In genomic region chrX:16860244-16860643, GRCm38 (mm10) we compare ENCODE assay signal across 12 mouse cellular contexts. TPM values are rescaled to one million over a fixed set of nuclear protein-coding genes. Genes with fewer than 3 reads are reported as not detected.
DNase-seq lines count a peak whose midpoint lies in the region; ATAC-seq and TF ChIP-seq lines count a peak whose summit lies in the region.
"Had no signal": no experiment of that assay in that cellular context is flagged by ENCODE, and none has a peak within 500 bp of the region (broad histone marks: within the 10 kb centered on the region; RNA-seq: fewer than 3 reads in every experiment).

No protein-coding gene starts in this region.

- H3K4me2 ChIP-seq in kidney, postnatal 0 days (ENCODE audit: low read length), result no peak overlapping the region
- no peak overlapping the region for H3K4me2 ChIP-seq in lung, postnatal 0 days (replicated peaks; ENCODE audit: low read depth, low read length)
- H3K4me2 ChIP-seq in forebrain, embryonic 12.5 days, result no peak overlapping the region
- H3K4me2 ChIP-seq: limb, embryonic 12.5 days had no signal

- H3K27me3 ChIP-seq in kidney, postnatal 0 days (ENCODE audit: insufficient read depth, low read length), result no peaks in the 10 kb centered on the region
- no peaks in the 10 kb centered on the region for H3K27me3 ChIP-seq in MEL (ENCODE audit: control insufficient read depth in 1 of 2, insufficient read depth in 2 of 2, low read length in 2 of 2)
- no peaks in the 10 kb centered on the region for H3K27me3 ChIP-seq in lung, postnatal 0 days (replicated peaks; ENCODE audit: insufficient read depth, low read length)
- no peaks in the 10 kb centered on the region for H3K27me3 ChIP-seq in forebrain, embryonic 12.5 days
- H3K27me3 ChIP-seq: limb, embryonic 12.5 days had no signal

- peak; percentile 10 for TF ChIP-seq RAD21 in MEL (IDR thresholded peaks at IDR 0.05; ENCODE audit: low read depth, low read length)

- no peaks in the 10 kb centered on the region for H3K9me3 ChIP-seq in kidney, postnatal 0 days (replicated peaks; ENCODE audit: low read length)
- H3K9me3 ChIP-seq in MEL (replicated peaks; ENCODE audit: insufficient read depth, low read length), result no peaks in the 10 kb centered on the region; the same call in 1 of the 2 replicates
- H3K9me3 ChIP-seq in lung, postnatal 0 days (ENCODE audit: low read length), result no peaks in the 10 kb centered on the region
- no peaks in the 10 kb centered on the region for H3K9me3 ChIP-seq in forebrain, embryonic 12.5 days
- H3K9me3 ChIP-seq: limb, embryonic 12.5 days had no signal

- no peaks in the 10 kb centered on the region for H3K36me3 ChIP-seq in kidney, postnatal 0 days (ENCODE audit: insufficient read depth, low read length)
- no peaks in the 10 kb centered on the region for H3K36me3 ChIP-seq in MEL (ENCODE audit: control insufficient read depth in 1 of 2, insufficient read depth in 2 of 2, low read length in 2 of 2)
- H3K36me3 ChIP-seq in lung, postnatal 0 days (ENCODE audit: insufficient read depth, low read length), result no peaks in the 10 kb centered on the region
- no peaks in the 10 kb centered on the region for H3K36me3 ChIP-seq in forebrain, embryonic 12.5 days (replicated peaks)
- H3K36me3 ChIP-seq: limb, embryonic 12.5 days had no signal

- H3K4me1 ChIP-seq in kidney, postnatal 0 days (replicated peaks; ENCODE audit: insufficient read depth, low read length), result no peaks in the 10 kb centered on the region
- no peaks in the 10 kb centered on the region for H3K4me1 ChIP-seq in MEL (ENCODE audit: control insufficient read depth in 1 of 2, insufficient read depth in 2 of 2, low read length in 2 of 2)
- no peaks in the 10 kb centered on the region for H3K4me1 ChIP-seq in lung, postnatal 0 days (ENCODE audit: insufficient read depth, low read depth, low read length)
- no peaks in the 10 kb centered on the region for H3K4me1 ChIP-seq in forebrain, embryonic 12.5 days
- H3K4me1 ChIP-seq: limb, embryonic 12.5 days had no signal

- no peak overlapping the region for H3K27ac ChIP-seq in kidney, postnatal 0 days
- H3K27ac ChIP-seq in MEL (ENCODE audit: control insufficient read depth, low read depth, low read length), result no peak overlapping the region
- no peak overlapping the region for H3K27ac ChIP-seq in lung, postnatal 0 days (ENCODE audit: low read length)
- no peak overlapping the region for H3K27ac ChIP-seq in forebrain, embryonic 12.5 days
- H3K27ac ChIP-seq: limb, embryonic 12.5 days had no signal

- peak; percentile 62 for TF ChIP-seq CTCF in kidney, postnatal 0 days (IDR thresholded peaks at IDR 0.05; ENCODE audit: low read depth)
- TF ChIP-seq CTCF in MEL (IDR thresholded peaks at IDR 0.05 in 2 of 3, conservative IDR thresholded peaks at IDR 0.05 in 1 of 3; ENCODE audit: control insufficient read depth in 1 of 3, insufficient read depth in 1 of 3, low read depth in 2 of 3, low read length in 3 of 3, poor library complexity in 1 of 3, severe bottlenecking in 1 of 3), result no peak; a peak in 1 of 6 replicates
- TF ChIP-seq CTCF in lung, postnatal 0 days (IDR thresholded peaks at IDR 0.05), result peak; percentile 69

- no peak for ATAC-seq in kidney, postnatal 0 days (replicated peaks; ENCODE audit: low FRiP score, low read depth)
- no peak for ATAC-seq in lung, postnatal 0 days
- no peak for ATAC-seq in forebrain, embryonic 12.5 days (ENCODE audit: low FRiP score)

- no peak overlapping the region for H3K4me3 ChIP-seq in kidney, postnatal 0 days (replicated peaks; ENCODE audit: low read depth, low read length)
- no peak overlapping the region for H3K4me3 ChIP-seq in MEL (ENCODE audit: control insufficient read depth in 1 of 2, insufficient read depth in 1 of 2, low read depth in 2 of 2, low read length in 2 of 2)
- H3K4me3 ChIP-seq in lung, postnatal 0 days (ENCODE audit: low read depth, low read length), result no peak overlapping the region
- no peak overlapping the region for H3K4me3 ChIP-seq in forebrain, embryonic 12.5 days (replicated peaks)
- H3K4me3 ChIP-seq: limb, embryonic 12.5 days had no signal

- no peak for TF ChIP-seq EP300 in MEL (IDR thresholded peaks at IDR 0.05; ENCODE audit: low read depth in 1 of 2, low read length in 2 of 2)
- no peak for TF ChIP-seq EP300 in lung, postnatal 0 days (IDR thresholded peaks at IDR 0.05)

- H3K79me2 ChIP-seq in MEL (ENCODE audit: control insufficient read depth, insufficient read depth, low read length, poor library complexity), result no peaks in the 10 kb centered on the region

- DNase-seq in cerebellum, postnatal 14 days, result peak; percentile 1 to 2
- DNase-seq in cerebellum, adult 9-10 months, result no peak
- DNase-seq in kidney, postnatal 0 days (ENCODE audit: low spot score), result peak; percentile 32
- no peak for DNase-seq in kidney, postnatal 25 days
- DNase-seq in MEL (ENCODE audit: low read depth, low spot score), result no peak
- peak; percentile 23 for DNase-seq in lung, postnatal 0 days (ENCODE audit: low spot score)
- DNase-seq in right cerebral cortex, postnatal 4 days, result no peak
- DNase-seq: B cell, adult 2 months; cerebellum, postnatal 25 days had no signal

- no peak for TF ChIP-seq POLR2A in MEL (IDR thresholded peaks at IDR 0.05; ENCODE audit: control insufficient read depth in 1 of 2, insufficient read depth in 1 of 2, low read depth in 1 of 2, low read length in 2 of 2, poor library complexity in 1 of 2)

- no peak overlapping the region for H3K9ac ChIP-seq in kidney, postnatal 0 days (ENCODE audit: low read depth, low read length)
- no peak overlapping the region for H3K9ac ChIP-seq in MEL (ENCODE audit: control insufficient read depth, low read depth, low read length, poor library complexity, severe bottlenecking)
- H3K9ac ChIP-seq in lung, postnatal 0 days (replicated peaks; ENCODE audit: low read depth), result no peak overlapping the region
- H3K9ac ChIP-seq in forebrain, embryonic 12.5 days, result no peak overlapping the region
- H3K9ac ChIP-seq: limb, embryonic 12.5 days had no signal

TF ChIP-seq in MEL, 35 proteins besides CTCF, POLR2A, EP300 and RAD21:
- TF ChIP-seq E2F4 (IDR thresholded peaks at IDR 0.05; ENCODE audit: borderline replicate concordance, low read depth, low read length) (no peak), HCFC1 (IDR thresholded peaks at IDR 0.05; ENCODE audit: low read depth, low read length) (no peak), RCOR1 (IDR thresholded peaks at IDR 0.05; ENCODE audit: low read depth, low read length) (no peak), USF2 (IDR thresholded peaks at IDR 0.05; ENCODE audit: borderline replicate concordance in 1 of 2, insufficient read depth in 1 of 2, low read depth in 1 of 2, low read length in 2 of 2) (no peak), ZC3H11A (IDR thresholded peaks at IDR 0.05; ENCODE audit: low read depth, low read length) (no peak), BHLHE40 (IDR thresholded peaks at IDR 0.05; ENCODE audit: borderline replicate concordance, low read depth, low read length) (no peak), ZKSCAN1 (IDR thresholded peaks at IDR 0.05; ENCODE audit: low read depth, low read length) (no peak), POLR2AphosphoS5 (IDR thresholded peaks at IDR 0.05; ENCODE audit: borderline replicate concordance, low read depth, low read length) (no peak), MYB (IDR thresholded peaks at IDR 0.05; ENCODE audit: low read depth, low read length) (no peak), MAFK (IDR thresholded peaks at IDR 0.05; ENCODE audit: borderline replicate concordance, low read depth, low read length) (no peak), MXI1 (IDR thresholded peaks at IDR 0.05; ENCODE audit: low read depth, low read length) (no peak), GATA1 (IDR thresholded peaks at IDR 0.05; ENCODE audit: low read depth, low read length) (no peak), CHD1 (IDR thresholded peaks at IDR 0.05; ENCODE audit: low read depth, low read length) (no peak), TCF12 (IDR thresholded peaks at IDR 0.05; ENCODE audit: low read depth, low read length) (no peak), SMC3 (IDR thresholded peaks at IDR 0.05; ENCODE audit: low read depth, low read length) (no peak), SIN3A (IDR thresholded peaks at IDR 0.05; ENCODE audit: low read length) (no peak), MAX (IDR thresholded peaks at IDR 0.05; ENCODE audit: low read length) (no peak), KAT2A (conservative IDR thresholded peaks at IDR 0.05; ENCODE audit: low read depth, low read length) (no peak)

RNA-seq across cellular contexts. Expression of gene Maob, which starts 43.1 kb away (rescaled TPM):
- 2.6 and 3.4 TPM in 2 replicates for polyA plus RNA-seq in kidney, postnatal 0 days (2015; fragmentation: Nextera tagmentation; extraction: Ambion mirVana)
- total RNA-seq in MEL (2012; rRNA removed), result not detected in 2 replicates
- not detected for polyA plus RNA-seq in MEL (2012; ENCODE audit: insufficient read depth in 1 of 2, insufficient read length in 2 of 2, low read depth in 1 of 2, low replicate concordance in 2 of 2, missing spikeins in 1 of 2)
- polyA plus RNA-seq in lung, postnatal 0 days (2015; fragmentation: Nextera tagmentation; extraction: Ambion mirVana), result 29.1 and 44.2 TPM in 2 replicates
- polyA plus RNA-seq in forebrain, embryonic 12.5 days (2016; fragmentation: Nextera tagmentation; extraction: Ambion mirVana), result 4.8 and 7.2 TPM in 2 replicates
- total RNA-seq: megakaryocyte-erythroid progenitor cell, adult 5-6 weeks had no signal

RNA-seq across cellular contexts. Expression of gene Ndp, which starts 51.3 kb away (rescaled TPM):
- polyA plus RNA-seq in kidney, postnatal 0 days (2015; fragmentation: Nextera tagmentation; extraction: Ambion mirVana), result 1.4 and 1.6 TPM in 2 replicates
- not detected in 2 replicates for total RNA-seq in MEL (2012; rRNA removed)
- polyA plus RNA-seq in MEL (2012; ENCODE audit: insufficient read depth in 1 of 2, insufficient read length in 2 of 2, low read depth in 1 of 2, low replicate concordance in 2 of 2, missing spikeins in 1 of 2), result not detected
- polyA plus RNA-seq in lung, postnatal 0 days (2015; fragmentation: Nextera tagmentation; extraction: Ambion mirVana), result 0.63 and 0.67 TPM in 2 replicates
- polyA plus RNA-seq in forebrain, embryonic 12.5 days (2016; fragmentation: Nextera tagmentation; extraction: Ambion mirVana), result 5.0 and 6.3 TPM in 2 replicates
- total RNA-seq: megakaryocyte-erythroid progenitor cell, adult 5-6 weeks had no signal

Comparison
In these comparisons a context has a peak if more than half of its experiments do, and no peak if none do; other contexts are left out.
1. DNase-seq: peak in cerebellum, postnatal 14 days (2 of 2), kidney, postnatal 0 days (single experiment) and lung, postnatal 0 days (single experiment); none in cerebellum, adult 9-10 months (single experiment), kidney, postnatal 25 days (0 of 2), MEL (single experiment) and right cerebral cortex, postnatal 4 days (single experiment).
2. CTCF ChIP-seq: peak in kidney, postnatal 0 days (single experiment) and lung, postnatal 0 days (single experiment); none in MEL (0 of 3).